Mouse (Mus musculus): ENCODE data around the gene Cdh13. TPM values are rescaled to one million over a fixed set of nuclear protein-coding genes. Genes with fewer than 3 reads are reported as not detected.

Cdh13 gene
- polyA plus RNA-seq, 1 experiment from 2014 or later: 159 TPM

DNA sequence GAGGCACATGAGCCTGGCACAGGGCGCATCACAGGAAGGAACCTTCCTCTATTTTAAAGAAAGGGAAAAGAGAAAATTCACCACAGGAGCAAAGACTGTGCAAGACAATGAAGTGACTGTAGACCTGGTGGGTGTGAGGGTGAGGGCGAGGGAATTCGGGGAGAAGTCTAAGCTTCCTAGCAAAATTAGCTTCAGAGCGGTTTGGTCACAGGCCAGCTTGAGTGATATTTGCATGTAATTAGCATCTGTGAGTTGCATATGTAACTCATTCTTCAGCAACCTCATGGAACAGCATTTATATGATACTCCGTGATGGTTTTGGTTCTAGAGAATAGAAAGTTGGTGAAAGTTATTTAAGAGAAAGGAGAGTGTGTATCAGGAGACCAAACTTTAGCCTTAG is 73.5 kb downstream of the Cdh13 start:
- Histone ChIP-seq H3K27me3 (ENCODE audit: control insufficient read depth, insufficient read depth, low read depth, low read length) (no peaks in the 10 kb centered on the region), H3K36me3 (ENCODE audit: control insufficient read depth, insufficient read depth, low read length) (no peaks in the 10 kb centered on the region), H3K9me3 (replicated peaks; ENCODE audit: control insufficient read depth, low read length, poor library complexity, severe bottlenecking) (no peaks in the 10 kb centered on the region), H3K9ac (ENCODE audit: low read depth, low read length) (no peak overlapping the region), H3K4me1 (ENCODE audit: control insufficient read depth, insufficient read depth, low read length) (no peaks in the 10 kb centered on the region), H3K27ac (ENCODE audit: low read length) (no peak overlapping the region), H3K4me2 (ENCODE audit: low read length) (no peak overlapping the region), H3K4me3 (ENCODE audit: low read depth, low read length) (no peak overlapping the region)
- no peak for ATAC-seq
- WGBS: 88% methylated on average over 5 of the region's 5 CpGs

- Histone ChIP-seq H3K27ac (ENCODE audit: low read length) (no peak overlapping the region), H3K4me3 (ENCODE audit: low read depth, low read length) (no peak overlapping the region), H3K9ac (ENCODE audit: low read depth, low read length) (no peak overlapping the region), H3K27me3 (ENCODE audit: control insufficient read depth, insufficient read depth, low read depth, low read length) (no peaks in the 10 kb centered on the region), H3K9me3 (replicated peaks; ENCODE audit: control insufficient read depth, low read length, poor library complexity, severe bottlenecking) (no peaks in the 10 kb centered on the region), H3K4me2 (ENCODE audit: low read length) (no peak overlapping the region), H3K4me1 (ENCODE audit: control insufficient read depth, insufficient read depth, low read length) (no peaks in the 10 kb centered on the region), H3K36me3 (ENCODE audit: control insufficient read depth, insufficient read depth, low read length) (no peaks in the 10 kb centered on the region)
- no peak for ATAC-seq
- 91% methylated on average over 7 of the region's 7 CpGs for WGBS
These were observed 74.1 kb downstream of the Cdh13 start for GRCm38 (mm10) chr8:118357596-118357995.

DNA sequence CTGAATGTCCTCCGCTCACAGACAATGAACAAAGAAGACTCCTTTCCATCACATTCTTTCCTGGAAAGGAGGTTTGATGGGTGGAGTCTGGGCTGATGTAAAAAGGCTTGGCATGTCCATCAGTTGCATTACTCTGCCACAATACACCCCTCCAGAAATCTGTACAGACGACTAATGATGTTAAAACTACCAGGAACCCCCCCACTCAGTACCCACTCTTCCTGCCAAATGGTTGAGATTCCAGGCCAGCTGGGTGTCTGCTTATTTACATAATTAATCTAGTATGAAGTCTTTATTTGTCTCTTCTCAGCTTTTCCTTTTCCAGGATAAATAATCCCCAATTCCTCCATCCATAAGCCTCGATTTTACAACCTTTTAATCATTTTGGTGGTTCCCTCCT is 80.2 kb downstream of the Cdh13 start:
- Histone ChIP-seq H3K27me3 (ENCODE audit: control insufficient read depth, insufficient read depth, low read depth, low read length) (no peaks in the 10 kb centered on the region), H3K4me1 (ENCODE audit: control insufficient read depth, insufficient read depth, low read length) (peaks cover 3% of the 10 kb centered on the region; the same call in 1 of the 2 replicates), H3K4me3 (ENCODE audit: low read depth, low read length) (no peak overlapping the region), H3K9ac (ENCODE audit: low read depth, low read length) (no peak overlapping the region), H3K4me2 (ENCODE audit: low read length) (no peak overlapping the region), H3K27ac (ENCODE audit: low read length) (no peak overlapping the region), H3K36me3 (ENCODE audit: control insufficient read depth, insufficient read depth, low read length) (no peaks in the 10 kb centered on the region), H3K9me3 (replicated peaks; ENCODE audit: control insufficient read depth, low read length, poor library complexity, severe bottlenecking) (no peaks in the 10 kb centered on the region)
- 52% methylated on average over 3 of the region's 3 CpGs for WGBS
- no peak for ATAC-seq

GRCm38 (mm10) chr8:118373092-118373491 is 89.6 kb downstream of the Cdh13 start:
- no peak overlapping the region for H3K9ac ChIP-seq (ENCODE audit: low read depth, low read length)
- H3K4me3 ChIP-seq (ENCODE audit: low read depth, low read length): no peak overlapping the region
- no peak for ATAC-seq
- no peaks in the 10 kb centered on the region for H3K36me3 ChIP-seq (ENCODE audit: control insufficient read depth, insufficient read depth, low read length)
- H3K9me3 ChIP-seq (replicated peaks; ENCODE audit: control insufficient read depth, low read length, poor library complexity, severe bottlenecking): no peaks in the 10 kb centered on the region
- H3K4me1 ChIP-seq (ENCODE audit: control insufficient read depth, insufficient read depth, low read length): no peaks in the 10 kb centered on the region
- H3K27ac ChIP-seq (ENCODE audit: low read length): no peak overlapping the region
- no peaks in the 10 kb centered on the region for H3K27me3 ChIP-seq (ENCODE audit: control insufficient read depth, insufficient read depth, low read depth, low read length)
- WGBS: 81% methylated on average over 3 of the region's 3 CpGs
- H3K4me2 ChIP-seq (ENCODE audit: low read length): no peak overlapping the region

DNA sequence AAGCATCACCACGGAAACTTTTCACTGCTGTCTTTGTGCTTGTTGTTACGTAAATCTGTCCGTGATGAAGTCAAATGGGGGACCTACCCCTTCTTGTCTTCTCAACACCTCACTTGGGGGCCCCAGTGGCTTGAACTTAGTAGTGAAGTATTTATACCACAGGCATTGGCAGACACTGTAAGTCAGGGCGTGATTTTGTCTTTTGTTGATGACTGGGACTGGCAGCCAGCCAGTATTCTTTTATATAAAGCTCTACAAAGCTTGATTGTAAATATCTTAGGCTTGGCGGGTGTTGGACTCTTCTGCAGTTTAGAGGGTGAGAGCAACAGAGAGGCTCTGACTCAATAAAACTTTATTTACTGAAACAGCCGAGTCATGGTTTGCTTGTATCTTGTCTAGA is 91.2 kb downstream of the Cdh13 start:
- no peaks in the 10 kb centered on the region for H3K27me3 ChIP-seq (ENCODE audit: control insufficient read depth, insufficient read depth, low read depth, low read length)
- no peak overlapping the region for H3K9ac ChIP-seq (ENCODE audit: low read depth, low read length)
- no peak overlapping the region for H3K27ac ChIP-seq (ENCODE audit: low read length)
- H3K4me2 ChIP-seq (ENCODE audit: low read length): no peak overlapping the region
- H3K36me3 ChIP-seq (ENCODE audit: control insufficient read depth, insufficient read depth, low read length): no peaks in the 10 kb centered on the region
- H3K9me3 ChIP-seq (replicated peaks; ENCODE audit: control insufficient read depth, low read length, poor library complexity, severe bottlenecking): no peaks in the 10 kb centered on the region
- peaks cover 6% of the 10 kb centered on the region for H3K4me1 ChIP-seq (ENCODE audit: control insufficient read depth, insufficient read depth, low read length)
- ATAC-seq: no peak
- 53% methylated on average over 6 of the region's 6 CpGs for WGBS
- H3K4me3 ChIP-seq (ENCODE audit: low read depth, low read length): no peak overlapping the region

GRCm38 (mm10) chr8:118376791-118377190 is 93.3 kb downstream of the Cdh13 start:
- Histone ChIP-seq H3K4me2 (ENCODE audit: low read length) (no peak overlapping the region), H3K9me3 (replicated peaks; ENCODE audit: control insufficient read depth, low read length, poor library complexity, severe bottlenecking) (no peaks in the 10 kb centered on the region), H3K4me1 (ENCODE audit: control insufficient read depth, insufficient read depth, low read length) (peaks cover 16% of the 10 kb centered on the region), H3K27ac (ENCODE audit: low read length) (no peak overlapping the region), H3K9ac (ENCODE audit: low read depth, low read length) (no peak overlapping the region), H3K36me3 (ENCODE audit: control insufficient read depth, insufficient read depth, low read length) (no peaks in the 10 kb centered on the region), H3K4me3 (ENCODE audit: low read depth, low read length) (no peak overlapping the region), H3K27me3 (ENCODE audit: control insufficient read depth, insufficient read depth, low read depth, low read length) (no peaks in the 10 kb centered on the region)
- WGBS: 49% methylated on average over 3 of the region's 3 CpGs
- no peak for ATAC-seq

DNA sequence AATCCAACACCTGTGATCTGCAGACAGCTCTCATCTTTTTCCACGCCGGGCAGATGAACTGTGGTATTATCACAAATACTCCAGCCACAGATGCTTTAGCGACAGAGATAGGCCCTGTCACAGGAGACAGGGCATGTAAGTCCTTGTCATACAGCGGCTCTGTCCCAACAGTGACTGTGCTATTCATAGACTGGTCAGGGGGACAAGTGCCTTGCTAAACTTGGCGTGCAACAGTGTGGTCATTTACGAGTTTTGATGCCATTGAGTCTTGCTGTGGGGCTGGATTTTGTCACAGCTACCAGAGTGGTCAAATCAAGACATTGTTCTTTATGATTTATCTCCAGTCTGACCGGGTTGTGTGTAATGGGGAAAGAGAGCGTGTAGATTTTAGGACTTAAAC is 95.5 kb downstream of the Cdh13 start:
- Histone ChIP-seq H3K27me3 (ENCODE audit: control insufficient read depth, insufficient read depth, low read depth, low read length) (no peaks in the 10 kb centered on the region), H3K4me2 (ENCODE audit: low read length) (no peak overlapping the region), H3K9me3 (replicated peaks; ENCODE audit: control insufficient read depth, low read length, poor library complexity, severe bottlenecking) (no peaks in the 10 kb centered on the region), H3K4me1 (ENCODE audit: control insufficient read depth, insufficient read depth, low read length) (peaks cover 16% of the 10 kb centered on the region), H3K27ac (ENCODE audit: low read length) (peak overlapping the region; percentile 75; the same call in 1 of the 2 replicates), H3K4me3 (ENCODE audit: low read depth, low read length) (no peak overlapping the region), H3K36me3 (ENCODE audit: control insufficient read depth, insufficient read depth, low read length) (no peaks in the 10 kb centered on the region), H3K9ac (ENCODE audit: low read depth, low read length) (no peak overlapping the region)
- 82% methylated on average over 8 of the region's 8 CpGs for WGBS
- ATAC-seq: no peak

DNA sequence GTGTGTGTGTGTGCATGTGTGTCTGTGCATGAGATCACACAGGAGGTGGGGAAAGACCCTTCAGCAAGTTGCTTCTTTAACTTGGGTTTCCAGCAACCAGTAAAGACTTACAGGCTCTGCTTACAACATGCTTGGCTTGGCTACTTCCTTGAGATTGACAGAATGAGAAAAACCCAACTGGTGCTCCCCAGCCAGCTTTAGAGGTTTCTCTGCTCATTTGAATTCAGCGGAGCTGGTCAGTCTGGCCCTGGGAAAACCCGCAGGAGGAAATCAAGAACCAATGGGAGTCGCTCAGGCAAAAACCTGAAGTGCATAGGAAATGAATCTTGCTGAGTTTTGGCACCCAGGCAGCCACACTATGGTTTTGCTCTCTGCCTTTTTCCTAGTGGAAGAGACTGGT is 96.1 kb downstream of the Cdh13 start:
- Histone ChIP-seq H3K27me3 (ENCODE audit: control insufficient read depth, insufficient read depth, low read depth, low read length) (no peaks in the 10 kb centered on the region), H3K36me3 (ENCODE audit: control insufficient read depth, insufficient read depth, low read length) (no peaks in the 10 kb centered on the region), H3K4me3 (ENCODE audit: low read depth, low read length) (no peak overlapping the region), H3K4me1 (ENCODE audit: control insufficient read depth, insufficient read depth, low read length) (peaks cover 16% of the 10 kb centered on the region), H3K4me2 (ENCODE audit: low read length) (no peak overlapping the region), H3K9me3 (replicated peaks; ENCODE audit: control insufficient read depth, low read length, poor library complexity, severe bottlenecking) (no peaks in the 10 kb centered on the region), H3K9ac (ENCODE audit: low read depth, low read length) (no peak overlapping the region), H3K27ac (ENCODE audit: low read length) (peak overlapping the region; percentile 75)
- WGBS: 12% methylated on average over 3 of the region's 3 CpGs
- ATAC-seq: peak; percentile 79

DNA sequence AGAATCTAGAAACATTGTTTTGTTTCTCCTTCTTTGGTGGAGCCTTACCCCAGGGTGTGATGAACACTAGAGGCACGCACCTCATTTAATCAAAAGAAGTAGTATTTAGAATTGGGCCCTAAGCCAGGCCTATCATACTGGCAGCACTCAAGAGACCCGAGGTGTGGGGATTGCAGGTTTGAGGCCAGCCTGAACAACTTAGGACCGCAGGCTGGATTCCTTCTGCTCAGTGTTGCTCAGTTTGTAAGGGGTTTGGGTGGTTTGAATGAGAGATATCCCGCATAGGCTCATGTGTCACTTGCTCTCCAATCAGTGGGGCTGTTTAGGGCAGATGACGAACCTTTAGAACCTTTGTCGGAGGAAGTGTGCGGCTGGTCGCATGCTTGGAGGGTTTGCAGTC is 96.5 kb downstream of the Cdh13 start:
- Histone ChIP-seq H3K36me3 (ENCODE audit: control insufficient read depth, insufficient read depth, low read length) (no peaks in the 10 kb centered on the region), H3K4me3 (ENCODE audit: low read depth, low read length) (no peak overlapping the region), H3K9me3 (replicated peaks; ENCODE audit: control insufficient read depth, low read length, poor library complexity, severe bottlenecking) (no peaks in the 10 kb centered on the region), H3K4me2 (ENCODE audit: low read length) (no peak overlapping the region), H3K9ac (ENCODE audit: low read depth, low read length) (no peak overlapping the region), H3K27me3 (ENCODE audit: control insufficient read depth, insufficient read depth, low read depth, low read length) (no peaks in the 10 kb centered on the region), H3K4me1 (ENCODE audit: control insufficient read depth, insufficient read depth, low read length) (peaks cover 16% of the 10 kb centered on the region), H3K27ac (ENCODE audit: low read length) (peak overlapping the region; percentile 75)
- 58% methylated on average over 8 of the region's 8 CpGs for WGBS
- peak; percentile 59 for ATAC-seq

DNA sequence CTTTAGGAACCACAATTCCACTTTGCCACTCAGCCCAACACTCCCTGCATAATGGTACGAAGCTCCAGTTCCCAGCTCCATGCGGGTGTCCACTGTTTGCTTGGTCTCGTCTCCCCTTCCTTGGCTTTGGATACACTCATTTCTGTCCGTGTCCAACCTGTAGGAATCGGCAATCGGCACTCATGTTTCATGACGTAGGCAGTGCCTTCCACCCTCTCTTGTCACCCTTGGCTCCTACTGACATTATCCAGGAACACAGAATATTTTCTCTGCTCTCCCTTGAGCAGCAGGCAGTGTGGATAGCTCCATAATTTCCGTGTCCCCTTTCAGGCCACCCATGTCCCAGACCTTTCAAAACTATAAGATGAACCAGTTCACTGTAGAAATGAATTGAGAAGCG is 97.2 kb downstream of the Cdh13 start:
- 60% methylated on average over 9 of the region's 9 CpGs for WGBS
- Histone ChIP-seq H3K9me3 (replicated peaks; ENCODE audit: control insufficient read depth, low read length, poor library complexity, severe bottlenecking) (no peaks in the 10 kb centered on the region), H3K36me3 (ENCODE audit: control insufficient read depth, insufficient read depth, low read length) (no peaks in the 10 kb centered on the region), H3K27me3 (ENCODE audit: control insufficient read depth, insufficient read depth, low read depth, low read length) (no peaks in the 10 kb centered on the region), H3K27ac (ENCODE audit: low read length) (peak overlapping the region; percentile 75; the same call in 1 of the 2 replicates), H3K4me1 (ENCODE audit: control insufficient read depth, insufficient read depth, low read length) (peaks cover 16% of the 10 kb centered on the region), H3K4me2 (ENCODE audit: low read length) (no peak overlapping the region), H3K4me3 (ENCODE audit: low read depth, low read length) (no peak overlapping the region), H3K9ac (ENCODE audit: low read depth, low read length) (no peak overlapping the region)
- ATAC-seq: no peak

Data from midbrain, embryonic 16.5 days (tissue).